Mouse (Mus musculus) cerebellum, adult 2 months (tissue): ENCODE data around the gene Clcn1. TPM values are rescaled to one million over a fixed set of nuclear protein-coding genes. Genes with fewer than 3 reads are reported as not detected.
A peak's percentile ranks its signal among the peaks of the same experiment; 100 is the strongest.

Experiments
- DNase-seq, 2 experiments: peaks; one replicate each; pipeline ENCODE4 v3.0.0; 2021
- H3K27ac ChIP-seq: fragments of 200-500 bp; 2 replicates; pipeline ENCODE4 v1.5.1; 2012; ENCODE audit warnings: low read length, control low read depth, inconsistent platforms; ENCODE audit not compliant: insufficient read depth
- H3K27me3 ChIP-seq: fragments of 200-500 bp; 2 replicates; pipeline ENCODE4 v1.6.1; 2012; ENCODE audit warnings: inconsistent platforms, mild to moderate bottlenecking, low read length, moderate library complexity; ENCODE audit not compliant: control insufficient read depth, insufficient read depth
- H3K4me1 ChIP-seq: fragments of 200-500 bp; 2 replicates; pipeline ENCODE4 v1.6.1; 2011; ENCODE audit warnings: low read length; ENCODE audit not compliant: control insufficient read depth, insufficient read depth
- H3K4me3 ChIP-seq: fragments of 200-500 bp; replicated peaks from 2 replicates; pipeline ENCODE3; 2011; ENCODE audit warnings: mild to moderate bottlenecking, low read depth, low read length, control low read depth; ENCODE audit not compliant: insufficient read depth
- CTCF ChIP-seq: fragments of 200-500 bp; IDR thresholded peaks from 2 replicates; pipeline ENCODE4 v1.5.1; 2011; ENCODE audit warnings: low read depth, mild to moderate bottlenecking, control low read depth, low read length, moderate library complexity, borderline replicate concordance; ENCODE audit not compliant: insufficient read depth
- POLR2A ChIP-seq: fragments of 200-500 bp; IDR thresholded peaks from 2 replicates; pipeline ENCODE4 v1.6.1; 2011; ENCODE audit warnings: low read length, control low read depth, borderline replicate concordance; ENCODE audit not compliant: insufficient read depth
- WGBS: fragments of 180-500 bp; shearing (Covaris S2); methylation state at CpG from one replicate; pipeline ENCODE4 v1.1.7; 2018; 5-methylcytosine and 5-hydroxymethylcytosine counted together
- polyA plus RNA-seq: library from polyadenylated mRNA; depleted of rRNA; stranded (reverse); fragments of >200 nt; gene quantifications from 2 replicates; pipeline ENCODE4 v1.2.3, GENCODE M21; 2012

Clcn1 gene
- polyA plus RNA-seq, 1 experiment, result 11.5 TPM

GRCm38 (mm10) chr6:42323371-42324066 is 37.0 kb downstream of the Clcn1 start:
- peaks cover 8% of the 10 kb centered on the region; the same call in 1 of the 2 replicates for H3K4me1 ChIP-seq
- peak overlapping the region; percentile 98 for H3K4me3 ChIP-seq
- no peak for TF ChIP-seq POLR2A
- no peak for TF ChIP-seq CTCF
- DNase-seq, result peak in 1 of 2 experiments; percentile 45
- H3K27me3 ChIP-seq, result no peaks in the 10 kb centered on the region
- WGBS, result 1% methylated on average over 28 of the region's 28 CpGs
- H3K27ac ChIP-seq, result peak overlapping the region; percentile 98

GRCm38 (mm10) chr6:42324067-42324481 is 37.6 kb downstream of the Clcn1 start:
- Histone ChIP-seq H3K4me3 (peak overlapping the region; percentile 98), H3K4me1 (peaks cover 6% of the 10 kb centered on the region; the same call in 1 of the 2 replicates), H3K27ac (peak overlapping the region; percentile 98), H3K27me3 (no peaks in the 10 kb centered on the region)
- peak; percentile 67 to 76 for DNase-seq
- TF ChIP-seq CTCF (peak; percentile 13; the same call in 1 of the 2 replicates), POLR2A (no peak)
- WGBS, result under 1% methylated on average over 31 of the region's 32 CpGs

GRCm38 (mm10) chr6:42324482-42325267 is 38.2 kb downstream of the Clcn1 start, which contains the start of gene Fam131b:
Gene Fam131b (minus strand): TSS chr6:42324643.
- DNase-seq, result peak; percentile 87 to 89
- peaks cover 6% of the 10 kb centered on the region; the same call in 1 of the 2 replicates for H3K4me1 ChIP-seq
- WGBS, result 1% methylated on average over 45 of the region's 68 CpGs
- peak within 1 kb of the TSS; percentile 98 for H3K27ac ChIP-seq
- H3K4me3 ChIP-seq, result peak within 1 kb of the TSS; percentile 98
- TF ChIP-seq CTCF (no peak), POLR2A (peak; percentile 61)
- H3K27me3 ChIP-seq, result no peaks in the 10 kb centered on the region

DNA sequence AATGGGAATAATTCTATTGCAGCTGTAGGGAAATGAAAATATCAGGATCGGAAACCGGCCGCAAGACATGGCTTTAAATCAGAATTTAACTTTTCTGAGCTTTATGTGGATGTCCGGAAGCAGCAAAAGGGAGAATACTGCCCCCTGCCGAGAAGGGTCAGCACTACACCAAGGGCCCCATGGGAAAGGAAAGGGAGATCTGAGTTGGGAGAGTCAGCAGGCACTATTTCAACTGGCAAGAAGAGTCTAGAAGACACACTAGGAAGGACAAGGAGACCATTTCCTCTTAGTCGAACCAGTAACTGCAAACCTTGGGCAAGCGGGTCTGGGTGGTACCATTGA is 38.8 kb downstream of the Clcn1 start:
- no peak for TF ChIP-seq POLR2A
- TF ChIP-seq CTCF, result peak; percentile 74
- Histone ChIP-seq H3K27me3 (no peaks in the 10 kb centered on the region), H3K4me3 (peak overlapping the region; percentile 98), H3K4me1 (peaks cover 10% of the 10 kb centered on the region), H3K27ac (peak overlapping the region; percentile 98)
- peak; percentile 84 to 90 for DNase-seq
- WGBS, result 3% methylated on average over 7 of the region's 7 CpGs

GRCm38 (mm10) chr6:42326509-42326908 is 40.0 kb downstream of the Clcn1 start:
- no peak overlapping the region for H3K27ac ChIP-seq
- 94% methylated on average over 3 of the region's 3 CpGs for WGBS

DNA sequence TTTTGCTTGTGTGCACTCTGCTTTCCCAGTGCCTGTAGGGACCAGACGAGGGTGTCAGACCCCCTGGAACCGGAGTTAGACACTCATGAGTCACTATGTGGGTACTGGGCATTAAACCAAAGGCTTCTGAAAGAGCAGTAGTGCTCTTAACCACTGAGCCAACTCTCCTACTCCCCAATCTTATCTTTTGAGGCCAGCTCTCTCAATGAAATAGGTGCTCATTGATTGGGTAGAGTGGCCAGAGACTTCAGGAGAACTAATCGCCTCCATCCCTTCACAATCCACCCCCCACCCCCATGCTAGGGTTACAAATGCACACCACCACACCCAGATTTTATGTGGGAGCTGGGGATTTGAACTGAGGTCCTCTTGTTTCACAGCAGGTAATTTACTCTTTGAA is 42.3 kb downstream of the Clcn1 start:
- Histone ChIP-seq H3K27ac (no peak overlapping the region), H3K4me3 (no peak overlapping the region), H3K4me1 (peaks cover 15% of the 10 kb centered on the region), H3K27me3 (no peaks in the 10 kb centered on the region)
- no peak for DNase-seq
- TF ChIP-seq POLR2A, result no peak
- 75% methylated on average over 3 of the region's 3 CpGs for WGBS

More at GRCm38 (mm10) chr6:42326509-42326908, 40.0 kb downstream of the Clcn1 start:
- no peak overlapping the region for H3K4me3 ChIP-seq
- H3K27me3 ChIP-seq, result no peaks in the 10 kb centered on the region
- TF ChIP-seq POLR2A, result no peak
- no peak for TF ChIP-seq CTCF
- H3K4me1 ChIP-seq, result peaks cover 15% of the 10 kb centered on the region
- no peak for DNase-seq

DNA sequence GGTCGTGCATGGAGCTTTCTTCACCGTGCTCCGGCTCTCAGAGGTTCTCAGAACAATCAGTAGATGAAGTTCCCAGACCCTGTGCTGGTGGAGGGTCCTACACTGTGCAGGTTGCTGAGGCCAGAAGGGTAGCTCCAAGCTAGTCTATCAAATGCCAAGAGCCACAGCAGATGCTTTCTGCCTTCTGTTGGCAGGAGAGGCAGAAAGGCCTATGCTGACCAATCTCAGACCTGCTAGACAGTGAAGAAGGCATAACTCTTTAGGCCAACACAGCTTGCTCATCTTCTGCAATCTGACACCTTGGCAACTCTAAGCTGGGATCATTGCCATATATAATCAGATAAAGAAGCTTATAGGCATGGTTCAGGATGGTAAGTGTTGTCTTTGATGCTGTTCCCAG is 43.7 kb downstream of the Clcn1 start:
- Histone ChIP-seq H3K27ac (peak overlapping the region; percentile 68), H3K27me3 (no peaks in the 10 kb centered on the region), H3K4me3 (no peak overlapping the region), H3K4me1 (peaks cover 15% of the 10 kb centered on the region)
- no peak; the same call in 1 of the 2 replicates for TF ChIP-seq POLR2A
- no peak for TF ChIP-seq CTCF
- DNase-seq, result peak; percentile 57 to 80
- WGBS, result 28% methylated on average over 3 of the region's 3 CpGs
